Mouse (Mus musculus) E14TG2a.4 (cell line): Measurements from ENCODE around the gene Prmt8.

Source experiments
- H3K27me3 ChIP-seq: 2 replicates; pipeline ENCODE4 v1.6.1; 2014; ENCODE audit warnings: low read length, control low read depth; ENCODE audit not compliant: insufficient read depth
- H3K36me3 ChIP-seq: 2 replicates; pipeline ENCODE4 v1.6.1; 2014; ENCODE audit warnings: low read length, control low read depth; ENCODE audit not compliant: insufficient read depth
- H3K4me1 ChIP-seq: replicated peaks from 2 replicates; pipeline ENCODE4 v1.6.1; 2014; ENCODE audit warnings: low read depth, low read length, control low read depth
- H3K4me3 ChIP-seq: replicated peaks from 2 replicates; pipeline ENCODE4 v1.5.1; 2014; ENCODE audit warnings: mild to moderate bottlenecking, low read length
- H3K9me3 ChIP-seq: 2 replicates; pipeline ENCODE4 v1.6.1; 2014; ENCODE audit warnings: low read length, control low read depth
- CTCF ChIP-seq: conservative IDR thresholded peaks from 2 replicates; pipeline ENCODE4 v1.5.1; 2014; ENCODE audit warnings: low read length
- NANOG ChIP-seq: IDR thresholded peaks from 2 replicates; pipeline ENCODE4 v1.6.1; 2014; ENCODE audit warnings: borderline replicate concordance, low read length, mixed read lengths
- POU5F1 ChIP-seq: IDR thresholded peaks from 2 replicates; pipeline ENCODE4 v1.6.1; 2014; ENCODE audit warnings: low read length, borderline replicate concordance

Prmt8 gene

GRCm38 (mm10) chr6:127669313-127669712 lies 100.0 kb downstream of the Prmt8 start:
- Histone ChIP-seq H3K4me3 (no peak overlapping the region), H3K36me3 (no peaks in the 10 kb centered on the region), H3K9me3 (no peaks in the 10 kb centered on the region), H3K4me1 (peaks cover 16% of the 10 kb centered on the region; the same call in 1 of the 2 replicates), H3K27me3 (peaks cover 18% of the 10 kb centered on the region)
- no peak for TF ChIP-seq NANOG
- no peak for TF ChIP-seq POU5F1
- no peak for TF ChIP-seq CTCF

- Histone ChIP-seq H3K4me3 (no peak overlapping the region), H3K27me3 (peaks cover 23% of the 10 kb centered on the region), H3K4me1 (peaks cover 10% of the 10 kb centered on the region; the same call in 1 of the 2 replicates), H3K36me3 (no peaks in the 10 kb centered on the region), H3K9me3 (no peaks in the 10 kb centered on the region)
- TF ChIP-seq POU5F1 (no peak), NANOG (no peak), CTCF (no peak)
Measured at GRCm38 (mm10) chr6:127663263-127663662, 106.0 kb downstream of the Prmt8 start.

- peaks cover 10% of the 10 kb centered on the region; the same call in 1 of the 2 replicates for H3K4me1 ChIP-seq
- no peak overlapping the region for H3K4me3 ChIP-seq
- H3K9me3 ChIP-seq: no peaks in the 10 kb centered on the region
- no peaks in the 10 kb centered on the region for H3K36me3 ChIP-seq
- peaks cover 20% of the 10 kb centered on the region for H3K27me3 ChIP-seq
- no peak for TF ChIP-seq NANOG
- no peak for TF ChIP-seq POU5F1
- no peak for TF ChIP-seq CTCF
Measured at GRCm38 (mm10) chr6:127661717-127662292, 107.5 kb downstream of the Prmt8 start.

- Histone ChIP-seq H3K9me3 (no peaks in the 10 kb centered on the region), H3K4me1 (peaks cover 4% of the 10 kb centered on the region; the same call in 1 of the 2 replicates), H3K27me3 (peaks cover 22% of the 10 kb centered on the region), H3K4me3 (no peak overlapping the region), H3K36me3 (no peaks in the 10 kb centered on the region)
- TF ChIP-seq NANOG (no peak), POU5F1 (no peak), CTCF (no peak)
Measured at GRCm38 (mm10) chr6:127659966-127660365, 109.3 kb downstream of the Prmt8 start.

- Histone ChIP-seq H3K9me3 (no peaks in the 10 kb centered on the region; the same call in 1 of the 2 replicates), H3K36me3 (no peaks in the 10 kb centered on the region), H3K27me3 (peaks cover 25% of the 10 kb centered on the region), H3K4me1 (no peaks in the 10 kb centered on the region), H3K4me3 (no peak overlapping the region)
- TF ChIP-seq POU5F1: no peak
Measured at GRCm38 (mm10) chr6:127659472-127659871, 109.8 kb downstream of the Prmt8 start.

GRCm38 (mm10) chr6:127657152-127657551 lies 112.1 kb downstream of the Prmt8 start:
- no peaks in the 10 kb centered on the region for H3K36me3 ChIP-seq
- H3K27me3 ChIP-seq: peaks cover 39% of the 10 kb centered on the region
- H3K9me3 ChIP-seq: no peaks in the 10 kb centered on the region; the same call in 1 of the 2 replicates
- TF ChIP-seq CTCF (no peak), POU5F1 (no peak), NANOG (no peak)
- no peaks in the 10 kb centered on the region for H3K4me1 ChIP-seq
- H3K4me3 ChIP-seq: no peak overlapping the region

GRCm38 (mm10) chr6:127655988-127656387 lies 113.3 kb downstream of the Prmt8 start:
- H3K27me3 ChIP-seq: peaks cover 39% of the 10 kb centered on the region
- H3K4me3 ChIP-seq: no peak overlapping the region
- TF ChIP-seq CTCF (no peak), NANOG (no peak), POU5F1 (no peak)
- no peaks in the 10 kb centered on the region for H3K36me3 ChIP-seq
- no peaks in the 10 kb centered on the region for H3K4me1 ChIP-seq
- H3K9me3 ChIP-seq: no peaks in the 10 kb centered on the region; the same call in 1 of the 2 replicates

GRCm38 (mm10) chr6:127641077-127641801 lies 128.0 kb downstream of the Prmt8 start:
- TF ChIP-seq CTCF (no peak), NANOG (no peak), POU5F1 (no peak)
- Histone ChIP-seq H3K36me3 (no peaks in the 10 kb centered on the region), H3K4me1 (peaks cover 12% of the 10 kb centered on the region), H3K9me3 (no peaks in the 10 kb centered on the region), H3K27me3 (peaks cover 19% of the 10 kb centered on the region), H3K4me3 (no peak overlapping the region)
